Mouse (Mus musculus): ENCODE data around the gene Uhrf1bp1.
"Not testable (repeated sequence)": the region's sequence is repeated elsewhere in the genome, so short reads cannot be mapped to it uniquely, and the experiment has no call there.

Gene Uhrf1bp1

GRCm38 (mm10) chr17:27856265-27856797, at the start of gene Uhrf1bp1:
Gene Uhrf1bp1, plus strand, starts transcription at chr17:27856441.
- DNase-seq, result peak; percentile 74

- no peak for DNase-seq
These were observed 48.6 kb upstream of the Uhrf1bp1 start for GRCm38 (mm10) chr17:27807542-27808078.

GRCm38 (mm10) chr17:27810569-27811331, 45.5 kb upstream of the Uhrf1bp1 start:
- DNase-seq, result no peak

- DNase-seq, result no peak
These were observed 44.3 kb upstream of the Uhrf1bp1 start for GRCm38 (mm10) chr17:27811980-27812379.

- DNase-seq, result no peak
These were observed 41.6 kb upstream of the Uhrf1bp1 start for GRCm38 (mm10) chr17:27814606-27815005.

GRCm38 (mm10) chr17:27819011-27819410, 37.2 kb upstream of the Uhrf1bp1 start:
- no peak for DNase-seq

GRCm38 (mm10) chr17:27819521-27819970, 36.7 kb upstream of the Uhrf1bp1 start:
- no peak for DNase-seq

GRCm38 (mm10) chr17:27819971-27820567, 36.2 kb upstream of the Uhrf1bp1 start:
- DNase-seq, result peak; percentile 66

- peak; percentile 98 for DNase-seq
These were observed 35.5 kb upstream of the Uhrf1bp1 start, which contains the start of gene D17Wsu92e for GRCm38 (mm10) chr17:27820568-27821406. Gene D17Wsu92e, minus strand, starts transcription at chr17:27820648.

- DNase-seq, result peak; percentile 48
These were observed 34.6 kb upstream of the Uhrf1bp1 start for GRCm38 (mm10) chr17:27821407-27822338.

GRCm38 (mm10) chr17:27823142-27823905, 32.9 kb upstream of the Uhrf1bp1 start:
- DNase-seq, result no peak

GRCm38 (mm10) chr17:27824941-27825340, 31.3 kb upstream of the Uhrf1bp1 start:
- no peak for DNase-seq

GRCm38 (mm10) chr17:27825539-27825938, 30.7 kb upstream of the Uhrf1bp1 start:
- no peak for DNase-seq

- no peak for DNase-seq
These were observed 30.0 kb upstream of the Uhrf1bp1 start for GRCm38 (mm10) chr17:27825984-27826905.

- DNase-seq, result no peak
These were observed 29.3 kb upstream of the Uhrf1bp1 start for GRCm38 (mm10) chr17:27826908-27827383.

GRCm38 (mm10) chr17:27827511-27827910, 28.7 kb upstream of the Uhrf1bp1 start:
- no peak for DNase-seq

GRCm38 (mm10) chr17:27830411-27830810, 25.8 kb upstream of the Uhrf1bp1 start:
- no peak for DNase-seq

GRCm38 (mm10) chr17:27837850-27838249, 18.4 kb upstream of the Uhrf1bp1 start, which contains the start of gene Snrpc:
Gene Snrpc, plus strand, starts transcription at chr17:27838150.
- not testable (repeated sequence) for DNase-seq
